Mouse (Mus musculus): ENCODE data around the gene Gm21488. TPM values are rescaled to one million over a fixed set of nuclear protein-coding genes. Genes with fewer than 3 reads are reported as not detected.
"Not testable (repeated sequence)": the region's sequence is repeated elsewhere in the genome, so short reads cannot be mapped to it uniquely, and the experiment has no call there.

Gene Gm21488
- not detected in 2 replicates for polyA plus RNA-seq (2015; fragmentation: Nextera tagmentation; extraction: Ambion mirVana)

GRCm38 (mm10) chrY:27521820-27522219 is at the start of gene Gm21488:
TSS of gene Gm21488 (minus strand) at chrY:27521920.
- not testable (repeated sequence) for H3K27me3 ChIP-seq; H3K9me3 ChIP-seq; H3K4me3 ChIP-seq (replicated peaks); H3K27ac ChIP-seq; H3K36me3 ChIP-seq; H3K4me2 ChIP-seq (replicated peaks); H3K4me1 ChIP-seq (replicated peaks); ATAC-seq; H3K9ac ChIP-seq (replicated peaks)
- WGBS, result no CpG with 5 or more reads among the region's 5 CpGs

All from midbrain, embryonic 13.5 days (tissue).